Mouse (Mus musculus) CH12.LX (cell line): ENCODE results near the gene Edem3. TPM values are rescaled to one million over a fixed set of nuclear protein-coding genes. Genes with fewer than 3 reads are reported as not detected.

Source experiments
- DNase-seq: peaks from one replicate; pipeline ENCODE4 v3.0.0-alpha.2; 2013; ENCODE audit errors: extremely low read depth
- H3K27ac ChIP-seq: 2 replicates; pipeline ENCODE4 v1.5.1; 2012; ENCODE audit warnings: low read depth, mild to moderate bottlenecking, control low read depth, moderate library complexity; ENCODE audit not compliant: insufficient read depth
- H3K27me3 ChIP-seq: replicated peaks from 2 replicates; pipeline ENCODE3; 2012; ENCODE audit warnings: inconsistent platforms
- H3K36me3 ChIP-seq, 2 experiments: replicated peaks in 1 of 2; 2 replicates each; pipeline versions ENCODE3 to v1.6.1; 2012; ENCODE audit warnings: inconsistent platforms in 1 of 2, low read length in 1 of 2, mild to moderate bottlenecking in 1 of 2, mixed read lengths in 1 of 2, moderate library complexity in 1 of 2; ENCODE audit not compliant: control insufficient read depth in 1 of 2, insufficient read depth in 1 of 2
- H3K4me1 ChIP-seq, 2 experiments: 2 replicates each; pipeline ENCODE4 v1.6.1; 2012; ENCODE audit warnings: inconsistent platforms in 1 of 2, moderate library complexity in 1 of 2; ENCODE audit not compliant: insufficient read depth in 2 of 2, control insufficient read depth in 1 of 2
- H3K4me2 ChIP-seq: 2 replicates; pipeline ENCODE4 v1.6.1; 2012; ENCODE audit warnings: low read depth, mild to moderate bottlenecking, control low read depth; ENCODE audit not compliant: poor library complexity, insufficient read depth, severe bottlenecking
- H3K4me3 ChIP-seq, 3 experiments: fragments of 150-350 bp in 1 of 3; sonication (generic) in 1 of 3; replicated peaks in 1 of 3; 2 replicates each; pipeline versions ENCODE3 to v1.5.1; 2011 to 2012; ENCODE audit warnings: low read depth in 2 of 3, low read length in 2 of 3, mild to moderate bottlenecking in 2 of 3, moderate library complexity in 2 of 3, control low read depth in 1 of 3, improper control_type of control experiment in 1 of 3, inconsistent platforms in 1 of 3, mixed read lengths in 1 of 3; ENCODE audit not compliant: poor library complexity in 1 of 3
- H3K79me2 ChIP-seq: replicated peaks from 2 replicates; pipeline ENCODE4 v1.6.1; 2012; ENCODE audit warnings: mild to moderate bottlenecking, moderate library complexity; ENCODE audit not compliant: control insufficient read depth, poor library complexity, insufficient read depth, severe bottlenecking; ENCODE audit errors: extremely low read depth
- H3K9ac ChIP-seq: 2 replicates; pipeline ENCODE4 v1.6.1; 2012; ENCODE audit warnings: low read depth, mild to moderate bottlenecking, control low read depth, moderate library complexity; ENCODE audit not compliant: insufficient read depth
- H3K9me3 ChIP-seq: replicated peaks from 2 replicates; pipeline ENCODE3; 2012; ENCODE audit warnings: low read length, inconsistent platforms, mixed read lengths
- CHD2 ChIP-seq: IDR thresholded peaks from 2 replicates; pipeline ENCODE4 v1.6.1; 2011; ENCODE audit warnings: low read length, improper control_type of control experiment
- CTCF ChIP-seq, 2 experiments: IDR thresholded peaks in 1 of 2; conservative IDR thresholded peaks in 1 of 2; 2 replicates each; pipeline ENCODE4 v1.5.1; 2011 to 2012; ENCODE audit warnings: low read depth in 2 of 2, low read length in 2 of 2, improper control_type of control experiment in 1 of 2, inconsistent platforms in 1 of 2, mild to moderate bottlenecking in 1 of 2, moderate library complexity in 1 of 2
- ELF1 ChIP-seq: IDR thresholded peaks from 2 replicates; pipeline ENCODE4 v1.6.1; 2014; ENCODE audit warnings: low read depth, mild to moderate bottlenecking, inconsistent platforms, low read length, improper control_type of control experiment
- JUN ChIP-seq: IDR thresholded peaks from 2 replicates; pipeline ENCODE4 v1.6.1; 2011; ENCODE audit warnings: low read depth, mild to moderate bottlenecking, low read length, improper control_type of control experiment, moderate library complexity; ENCODE audit not compliant: insufficient read depth
- MAX ChIP-seq: IDR thresholded peaks from 2 replicates; pipeline ENCODE4 v1.6.1; 2011; ENCODE audit warnings: low read length, improper control_type of control experiment
- MEF2A ChIP-seq: IDR thresholded peaks from 2 replicates; pipeline ENCODE4 v1.6.1; 2014; ENCODE audit warnings: low read depth, mild to moderate bottlenecking, inconsistent platforms, low read length, improper control_type of control experiment, borderline replicate concordance
- NRF1 ChIP-seq: IDR thresholded peaks from 2 replicates; pipeline ENCODE4 v1.6.1; 2014; ENCODE audit warnings: low read depth, mild to moderate bottlenecking, inconsistent platforms, low read length, improper control_type of control experiment, moderate library complexity
- POLR2A ChIP-seq: IDR thresholded peaks from 2 replicates; pipeline ENCODE4 v1.6.1; 2011; ENCODE audit warnings: low read depth, mild to moderate bottlenecking, improper control_type of control experiment, low read length
- SIN3A ChIP-seq: IDR thresholded peaks from 2 replicates; pipeline ENCODE4 v1.6.1; 2012; ENCODE audit warnings: low read length, improper control_type of control experiment, inconsistent platforms
- TCF12 ChIP-seq: IDR thresholded peaks from 2 replicates; pipeline ENCODE4 v1.6.1; 2014; ENCODE audit warnings: low read depth, mild to moderate bottlenecking, inconsistent platforms, low read length, improper control_type of control experiment
- UBTF ChIP-seq: IDR thresholded peaks from 2 replicates; pipeline ENCODE4 v1.6.1; 2012; ENCODE audit warnings: low read depth, mild to moderate bottlenecking, inconsistent platforms, low read length, improper control_type of control experiment, moderate library complexity
- USF2 ChIP-seq: conservative IDR thresholded peaks from 2 replicates; pipeline ENCODE4 v1.6.1; 2011; ENCODE audit warnings: low read depth, low read length, improper control_type of control experiment
- ZC3H11A ChIP-seq: IDR thresholded peaks from 2 replicates; pipeline ENCODE4 v1.6.1; 2012; ENCODE audit warnings: low read depth, mild to moderate bottlenecking, inconsistent platforms, low read length, improper control_type of control experiment
- ZKSCAN1 ChIP-seq: IDR thresholded peaks from 2 replicates; pipeline ENCODE4 v1.6.1; 2012; ENCODE audit warnings: low read depth, inconsistent platforms, low read length, improper control_type of control experiment, borderline replicate concordance
- ZMIZ1 ChIP-seq: IDR thresholded peaks from 2 replicates; pipeline ENCODE4 v1.6.1; 2012; ENCODE audit warnings: low read depth, mild to moderate bottlenecking, inconsistent platforms, low read length, improper control_type of control experiment
- dilution Hi-C: fragments of 300-500 bp; cut with MboI; formaldehyde crosslinking; loops from 2 replicates; pipeline ENCODE4 v1.14.3; 2020; ENCODE audit warnings: low sequenced_read_pairs; ENCODE audit not compliant: extremely low pct_unique_long_range_greater_than_20kb, extremely low pct_ligation_motif_present
- in situ Hi-C: fragments of 300-500 bp; cut with MboI; formaldehyde crosslinking; loops from 3 replicates; pipeline ENCODE4 v1.14.3; 2019; ENCODE audit warnings: low sequenced_read_pairs, low pct_ligation_motif_present, low pct_unique_long_range_greater_than_20kb, mixed read lengths
- polyA plus RNA-seq: library from polyadenylated mRNA; unstranded; fragments of >175 nt; gene quantifications from 2 replicates; pipeline ENCODE4 v1.2.1, GENCODE M21; 2012; ENCODE audit warnings: low read depth; ENCODE audit not compliant: insufficient read length
- total RNA-seq, 2 experiments: library from RNA; depleted of rRNA; stranded (reverse); fragments of 300-350 nt in 1 of 2; fragments of >200 nt in 1 of 2; gene quantifications; 2 replicates each; pipeline ENCODE4 v1.2.3; 2012 to 2014

The Edem3 gene
- total and polyA plus RNA-seq, 3 experiments, result 9.8 to 15.8 (median 10.6) TPM

GRCm38 (mm10) chr1:151720566-151720965 is 34.6 kb upstream of the Edem3 start:
- DNase-seq, result no peak
- H3K4me2 ChIP-seq, result no peak overlapping the region
- peaks cover 34 to 45% of the 10 kb centered on the region in 2 experiments for H3K36me3 ChIP-seq
- peaks cover 5 to 52% of the 10 kb centered on the region in 2 experiments for H3K4me1 ChIP-seq
- dilution Hi-C loops, result no loop called here
- no peaks in the 10 kb centered on the region for H3K27me3 ChIP-seq
- H3K9ac ChIP-seq, result no peak overlapping the region
- no peaks in the 10 kb centered on the region for H3K79me2 ChIP-seq
- no peak overlapping the region for H3K27ac ChIP-seq
- no peaks in the 10 kb centered on the region for H3K9me3 ChIP-seq
- H3K4me3 ChIP-seq, result no peak overlapping the region
- in situ Hi-C loops, result loop anchor here (25.0 kb wide), 1 partner anchor 258 kb away; no protein-coding TSS in a partner anchor
- no peak for TF ChIP-seq JUN
- TF ChIP-seq ZC3H11A, result no peak
- no peak for TF ChIP-seq NRF1
- TF ChIP-seq UBTF, result no peak
- no peak for TF ChIP-seq POLR2A
- no peak for TF ChIP-seq MEF2A
- TF ChIP-seq USF2, result no peak
- TF ChIP-seq, all 38 proteins: peak for 0

- no peaks in the 10 kb centered on the region for H3K9me3 ChIP-seq
- H3K4me1 ChIP-seq, result peaks cover 5 to 52% of the 10 kb centered on the region in 2 experiments
- dilution Hi-C loops (no loop called here), in situ Hi-C loops (loop anchor here (25.0 kb wide), 1 partner anchor 259 kb away; no protein-coding TSS in a partner anchor)
- H3K4me3 ChIP-seq, result no peak overlapping the region
- H3K4me2 ChIP-seq, result no peak overlapping the region
- no peak for TF ChIP-seq USF2
- no peak for TF ChIP-seq ZMIZ1
- TF ChIP-seq TCF12, result no peak
- TF ChIP-seq SIN3A, result no peak
- no peak for TF ChIP-seq MAX
- TF ChIP-seq MEF2A, result no peak
- no peak for TF ChIP-seq CHD2
- TF ChIP-seq JUN, result no peak
- no peak for TF ChIP-seq CTCF (conservative IDR thresholded peaks at IDR 0.05 in 1 of 2, IDR thresholded peaks at IDR 0.05 in 1 of 2; ENCODE audit: low read depth in 2 of 2, low read length in 2 of 2)
- no peak for TF ChIP-seq ZKSCAN1
- no peak for TF ChIP-seq ELF1
- no peaks in the 10 kb centered on the region for H3K27me3 ChIP-seq
- H3K79me2 ChIP-seq, result no peaks in the 10 kb centered on the region
- DNase-seq, result no peak
- no peak overlapping the region for H3K27ac ChIP-seq
- H3K36me3 ChIP-seq, result peaks cover 28 to 36% of the 10 kb centered on the region in 2 experiments
- H3K9ac ChIP-seq, result no peak overlapping the region
Measured at GRCm38 (mm10) chr1:151721357-151721983, 33.7 kb upstream of the Edem3 start.
